Mouse (Mus musculus) kidney, postnatal 14 days (tissue): ENCODE measurements around the gene Atxn1l.
"Not testable (repeated sequence)": the region's sequence is repeated elsewhere in the genome, so short reads cannot be mapped to it uniquely, and the experiment has no call there.

ENCODE experiments used
- DNase-seq: peaks from one replicate; pipeline ENCODE4 v3.0.0; 2022; ENCODE audit warnings: mixed read lengths

Atxn1l gene

GRCm38 (mm10) chr8:109737237-109738048 is at the start of gene Atxn1l:
TSS of gene Atxn1l (minus strand) at chr8:109737739.
- peak; percentile 90 for DNase-seq

- DNase-seq: no peak
Measured at GRCm38 (mm10) chr8:109780548-109780947, 43.0 kb upstream of the Atxn1l start.

- DNase-seq: no peak
Measured at GRCm38 (mm10) chr8:109779431-109780228, 42.1 kb upstream of the Atxn1l start.

GRCm38 (mm10) chr8:109778993-109779421 is 41.5 kb upstream of the Atxn1l start:
- DNase-seq: peak; percentile 58

- peak; percentile 97 for DNase-seq
Measured at GRCm38 (mm10) chr8:109778280-109778977, 40.9 kb upstream of the Atxn1l start, which contains the start of gene Ap1g1. TSS of gene Ap1g1 (plus strand) at chr8:109778554.

- no peak for DNase-seq
Measured at GRCm38 (mm10) chr8:109777851-109778250, 40.3 kb upstream of the Atxn1l start.

- no peak for DNase-seq
Measured at GRCm38 (mm10) chr8:109773154-109773553, 35.6 kb upstream of the Atxn1l start.

GRCm38 (mm10) chr8:109766081-109766480 is 28.5 kb upstream of the Atxn1l start:
- no peak for DNase-seq

GRCm38 (mm10) chr8:109764031-109764430 is 26.5 kb upstream of the Atxn1l start:
- no peak for DNase-seq

GRCm38 (mm10) chr8:109760221-109760620 is 22.7 kb upstream of the Atxn1l start:
- DNase-seq: peak; percentile 50

GRCm38 (mm10) chr8:109759426-109759825 is 21.9 kb upstream of the Atxn1l start:
- DNase-seq: no peak

- DNase-seq: no peak
Measured at GRCm38 (mm10) chr8:109756849-109757248, 19.3 kb upstream of the Atxn1l start.

GRCm38 (mm10) chr8:109755554-109755953 is 18.0 kb upstream of the Atxn1l start:
- DNase-seq: not testable (repeated sequence)

GRCm38 (mm10) chr8:109754696-109755095 is 17.2 kb upstream of the Atxn1l start:
- DNase-seq: no peak

- peak; percentile 59 for DNase-seq
Measured at GRCm38 (mm10) chr8:109751731-109752485, 14.4 kb upstream of the Atxn1l start.

GRCm38 (mm10) chr8:109750699-109751098 is 13.2 kb upstream of the Atxn1l start:
- DNase-seq: peak; percentile 39

- no peak for DNase-seq
Measured at GRCm38 (mm10) chr8:109750274-109750673, 12.7 kb upstream of the Atxn1l start.

- no peak for DNase-seq
Measured at GRCm38 (mm10) chr8:109747468-109748199, 10.1 kb upstream of the Atxn1l start.

GRCm38 (mm10) chr8:109738049-109738380 is 476 bp upstream of the Atxn1l start:
- DNase-seq: no peak

- no peak for DNase-seq
Measured at GRCm38 (mm10) chr8:109736819-109737218, 720 bp downstream of the Atxn1l start.

- no peak for DNase-seq
Measured at GRCm38 (mm10) chr8:109734018-109734417, 3.5 kb downstream of the Atxn1l start.

- no peak for DNase-seq
Measured at GRCm38 (mm10) chr8:109731012-109731411, 6.5 kb downstream of the Atxn1l start.
